Mouse (Mus musculus) limb, embryonic 14.5 days (tissue): Measurements from ENCODE around the gene Dnmt1. TPM values are rescaled to one million over a fixed set of nuclear protein-coding genes. Genes with fewer than 3 reads are reported as not detected.

Experiments
- ATAC-seq: fragments of 200-750 bp; cut with Nextera tagmentation; 2 replicates; pipeline ENCODE4 v1.8.0; 2017; ENCODE audit warnings: low read depth, moderate number of reproducible peaks, moderate TSS enrichment; ENCODE audit not compliant: low FRiP score
- DNase-seq: peaks from one replicate; pipeline ENCODE4 v3.0.0-alpha.2; 2015; ENCODE audit warnings: low spot score
- H3K27ac ChIP-seq: fragments of 300-500 bp; sonication (generic); replicated peaks from 2 replicates; pipeline ENCODE4 v1.5.1; 2014; ENCODE audit warnings: low read depth, mild to moderate bottlenecking, low read length, moderate library complexity, mixed read lengths
- H3K27me3 ChIP-seq: fragments of 300-500 bp; sonication (generic); 2 replicates; pipeline ENCODE4 v1.6.1; 2014; ENCODE audit warnings: low read length, mixed read lengths; ENCODE audit not compliant: control insufficient read depth, insufficient read depth
- H3K36me3 ChIP-seq: fragments of 300-500 bp; sonication (generic); 2 replicates; pipeline ENCODE4 v1.6.1; 2014; ENCODE audit warnings: mild to moderate bottlenecking, low read length, moderate library complexity, mixed read lengths; ENCODE audit not compliant: control insufficient read depth, insufficient read depth
- H3K4me1 ChIP-seq: fragments of 300-500 bp; sonication (generic); 2 replicates; pipeline ENCODE4 v1.6.1; 2014; ENCODE audit warnings: antibody characterized with exemption, low read length, mixed read lengths; ENCODE audit not compliant: control insufficient read depth, insufficient read depth
- H3K4me2 ChIP-seq: fragments of 300-500 bp; sonication (generic); replicated peaks from 2 replicates; pipeline ENCODE4 v1.6.1; 2014; ENCODE audit warnings: low read depth, mild to moderate bottlenecking, low read length, moderate library complexity; ENCODE audit not compliant: severe bottlenecking
- H3K4me3 ChIP-seq: fragments of 300-500 bp; sonication (generic); replicated peaks from 2 replicates; pipeline ENCODE4 v1.5.1; 2014; ENCODE audit warnings: low read length
- H3K9ac ChIP-seq: fragments of 300-500 bp; sonication (generic); 2 replicates; pipeline ENCODE4 v1.6.1; 2014; ENCODE audit warnings: mild to moderate bottlenecking, low read depth, low read length, moderate library complexity; ENCODE audit not compliant: severe bottlenecking
- H3K9me3 ChIP-seq: fragments of 300-500 bp; sonication (generic); 2 replicates; pipeline ENCODE4 v1.6.1; 2016; ENCODE audit warnings: low read length; ENCODE audit not compliant: control insufficient read depth
- POLR2A ChIP-seq: fragments of 200-500 bp; IDR thresholded peaks from 2 replicates; pipeline ENCODE4 v1.8.0; 2012; ENCODE audit warnings: inconsistent platforms, mild to moderate bottlenecking, moderate library complexity, borderline replicate concordance; ENCODE audit not compliant: insufficient read depth, insufficient read length; ENCODE audit errors: extremely low read depth
- WGBS: fragments of 180-500 bp; shearing (Covaris S2); extraction: QIAGEN DNeasy Blood & Tissue Kit; methylation state at CpG from one replicate; pipeline ENCODE4 v1.1.7; 2014; 5-methylcytosine and 5-hydroxymethylcytosine counted together
- polyA plus RNA-seq, 2 experiments: library from polyadenylated mRNA; depleted of rRNA in 1 of 2; stranded (reverse) in 1 of 2; unstranded in 1 of 2; fragments of >200 nt; fragmentation: Nextera tagmentation in 1 of 2; extraction: Ambion mirVana in 1 of 2; gene quantifications; 2 replicates each; pipeline versions ENCODE4 v1.2.1 to v1.2.3; 2012 to 2014

Dnmt1 gene
- polyA plus RNA-seq, 2 experiments, result 62.0 to 115 TPM

- no peak for DNase-seq
- Histone ChIP-seq H3K9ac (peak overlapping the region; percentile 44; the same call in 1 of the 2 replicates), H3K36me3 (no peaks in the 10 kb centered on the region), H3K4me1 (no peaks in the 10 kb centered on the region), H3K4me2 (peak overlapping the region; percentile 52), H3K27me3 (peaks cover 31% of the 10 kb centered on the region), H3K4me3 (peak overlapping the region; percentile 41), H3K9me3 (no peaks in the 10 kb centered on the region), H3K27ac (no peak overlapping the region)
- WGBS, result 5% methylated on average over 19 of the region's 19 CpGs
- ATAC-seq, result no peak
- no peak for TF ChIP-seq POLR2A
Measured at GRCm38 (mm10) chr9:20869246-20869645, 90.4 kb downstream of the Dnmt1 start.

- Histone ChIP-seq H3K27me3 (peaks cover 31% of the 10 kb centered on the region), H3K4me1 (no peaks in the 10 kb centered on the region), H3K9me3 (no peaks in the 10 kb centered on the region), H3K27ac (no peak within 1 kb of the TSS), H3K9ac (peak within 1 kb of the TSS; percentile 44), H3K4me3 (peak within 1 kb of the TSS; percentile 41), H3K36me3 (no peaks in the 10 kb centered on the region), H3K4me2 (peak within 1 kb of the TSS; percentile 52)
- no peak for DNase-seq
- TF ChIP-seq POLR2A, result no peak
- WGBS, result 12% methylated on average over 43 of the region's 53 CpGs
- ATAC-seq, result 0 out of 2 replicates have a peak, but pooled peaks have one; percentile 16
Measured at GRCm38 (mm10) chr9:20868448-20869001, 91.2 kb downstream of the Dnmt1 start, which contains the start of gene A230050P20Rik. TSS of gene A230050P20Rik (plus strand) at chr9:20868642.

- Histone ChIP-seq H3K4me2 (no peak overlapping the region), H3K9me3 (no peaks in the 10 kb centered on the region), H3K4me1 (no peaks in the 10 kb centered on the region), H3K36me3 (no peaks in the 10 kb centered on the region), H3K9ac (no peak overlapping the region), H3K4me3 (no peak overlapping the region), H3K27me3 (peaks cover 31% of the 10 kb centered on the region), H3K27ac (no peak overlapping the region)
- 54% methylated on average over 3 of the region's 3 CpGs for WGBS
- DNase-seq (no peak), ATAC-seq (no peak)
- no peak for TF ChIP-seq POLR2A
Measured at GRCm38 (mm10) chr9:20866879-20867278, 92.8 kb downstream of the Dnmt1 start.

- Histone ChIP-seq H3K27ac (no peak overlapping the region), H3K9me3 (no peaks in the 10 kb centered on the region), H3K4me1 (no peaks in the 10 kb centered on the region), H3K27me3 (0 out of 2 replicates have a peak, but pooled peaks cover 4% of the 10 kb centered on the region), H3K4me2 (no peak overlapping the region), H3K4me3 (no peak overlapping the region), H3K9ac (no peak overlapping the region), H3K36me3 (no peaks in the 10 kb centered on the region)
- no peak for DNase-seq
- no peak for ATAC-seq
- TF ChIP-seq POLR2A, result no peak
- WGBS, result 62% methylated on average over 4 of the region's 4 CpGs
Measured at GRCm38 (mm10) chr9:20862225-20862624, 97.5 kb downstream of the Dnmt1 start.

GRCm38 (mm10) chr9:20861821-20862220 is 97.9 kb downstream of the Dnmt1 start:
- Histone ChIP-seq H3K36me3 (no peaks in the 10 kb centered on the region), H3K27ac (no peak overlapping the region), H3K4me2 (no peak overlapping the region), H3K27me3 (0 out of 2 replicates have a peak, but pooled peaks cover under 1% of the 10 kb centered on the region), H3K9me3 (no peaks in the 10 kb centered on the region), H3K9ac (no peak overlapping the region), H3K4me3 (no peak overlapping the region), H3K4me1 (no peaks in the 10 kb centered on the region)
- no peak for DNase-seq
- no peak for ATAC-seq
- 10% methylated on average over 4 of the region's 4 CpGs for WGBS
- TF ChIP-seq POLR2A, result no peak
